Mouse (Mus musculus): Measurements from ENCODE around the gene Ush2a.

DNA sequence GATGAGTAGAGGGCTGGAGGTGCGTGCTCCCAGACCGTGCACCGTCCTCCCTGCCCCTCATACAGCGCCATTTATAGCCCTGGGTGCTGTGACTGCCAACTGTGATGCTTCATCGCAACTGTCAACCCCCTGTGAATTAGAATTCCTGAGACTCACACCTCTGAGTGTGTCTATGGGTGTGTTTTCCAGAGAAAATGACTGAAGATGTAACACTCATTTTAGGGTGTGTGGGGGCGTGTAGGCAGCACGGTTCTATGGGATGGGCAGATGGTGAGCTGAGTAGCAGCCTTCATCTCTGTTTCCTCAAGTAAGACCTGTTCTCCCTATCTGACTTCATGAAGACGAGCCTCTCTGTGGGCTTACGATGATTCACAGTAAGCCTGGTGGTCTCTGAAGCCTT lies 548.8 kb downstream of the Ush2a start:
- no peak for TF ChIP-seq CTCF (IDR thresholded peaks at IDR 0.05)
- no peak for TF ChIP-seq POLR2A (IDR thresholded peaks at IDR 0.05; ENCODE audit: insufficient read depth, low read depth, low read length)
- no peak for TF ChIP-seq EP300 (IDR thresholded peaks at IDR 0.05; ENCODE audit: insufficient read depth, low read depth, low read length)
